Mouse (Mus musculus) neutrophil, adult 65 days (primary cell): Measurements from ENCODE around the gene Trim30d. TPM values are rescaled to one million over a fixed set of nuclear protein-coding genes. Genes with fewer than 3 reads are reported as not detected.

ENCODE experiments used
- total RNA-seq: library from RNA; stranded (reverse); gene quantifications from 2 replicates; pipeline ENCODE4 v1.2.4, GENCODE M21; 2023

The Trim30d gene
- 9.4 and 10.7 TPM in 2 replicates for total RNA-seq

DNA sequence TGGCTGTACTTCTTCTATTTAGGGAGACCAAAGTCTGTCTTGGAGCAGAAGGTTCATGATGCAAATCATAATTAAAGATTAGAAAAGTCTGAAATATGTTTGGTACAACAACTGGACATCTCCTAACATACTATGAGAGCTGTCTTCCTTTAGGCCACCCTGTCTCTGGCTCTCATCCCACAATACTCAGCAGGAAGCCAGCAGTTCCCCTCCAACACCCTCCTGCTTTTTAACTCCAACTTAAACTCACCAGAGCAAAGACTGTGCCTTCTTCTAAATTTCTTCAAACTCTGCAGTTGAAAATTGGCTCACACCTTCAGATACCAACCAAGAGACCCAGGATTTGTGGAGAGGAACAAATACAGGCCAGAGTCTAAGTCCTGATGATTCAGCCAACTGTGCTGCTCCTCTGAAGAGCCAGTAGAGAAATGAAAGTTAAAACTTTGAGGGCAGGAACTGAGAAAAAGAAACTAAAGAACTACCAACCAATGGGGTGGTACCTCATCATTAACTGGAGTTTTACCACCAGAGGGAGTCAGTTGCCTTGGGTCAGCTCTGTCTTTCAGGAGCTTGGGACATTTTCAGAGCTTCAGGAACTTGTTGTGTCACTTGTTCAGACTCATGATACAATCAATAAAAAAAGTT, at the start of gene Trim30d:
Trim30d (minus strand) TSS at position 429 of the 645 bp plus-strand sequence.

GRCm38 (mm10) chr7:104549833-104550232, 42.2 kb upstream of the Trim30d start, which contains the start of gene Olfr651:
Olfr651 (plus strand) TSS chr7:104550133.

GRCm38 (mm10) chr7:104465065-104465744, 42.4 kb downstream of the Trim30d start, which contains the start of gene Trim30a:
Trim30a (minus strand) TSS chr7:104465193.

Other genes with a start within 250 kb of the Trim30d start
- gene Trim5, start 219.8 kb downstream of the Trim30d start, total RNA-seq: 13.6 and 14.6 TPM in 2 replicates
- 69.1 and 76.5 TPM in 2 replicates for gene Trim12a, start 192.4 kb downstream of the Trim30d start, total RNA-seq
- 1.2 and 1.3 TPM in 2 replicates for gene Trim34b, start 178.4 kb downstream of the Trim30d start, total RNA-seq
- 25.2 and 27.9 TPM in 2 replicates for gene Trim12c, start 154.5 kb downstream of the Trim30d start, total RNA-seq
- gene Trim30b, start 138.0 kb downstream of the Trim30d start, total RNA-seq: 62.0 and 62.1 TPM in 2 replicates
- 0.39 TPM in 1 of 2 replicates, not detected in the other for gene Trim30c, start 107.0 kb downstream of the Trim30d start, total RNA-seq
- gene Trim30a, start 42.7 kb downstream of the Trim30d start, total RNA-seq: 35.5 and 45.3 TPM in 2 replicates
- gene Olfr651, start 42.3 kb upstream of the Trim30d start, total RNA-seq: not detected in 2 replicates
- gene Olfr652, start 53.1 kb upstream of the Trim30d start, total RNA-seq: not detected in 2 replicates
- gene Olfr653, start 69.5 kb upstream of the Trim30d start, total RNA-seq: not detected in 2 replicates
- not detected in 2 replicates for gene Olfr654, start 79.2 kb upstream of the Trim30d start, total RNA-seq
- 0.73 TPM in 1 of 2 replicates, not detected in the other for gene Olfr655, start 93.9 kb upstream of the Trim30d start, total RNA-seq
- gene Olfr656, start 106.1 kb upstream of the Trim30d start, total RNA-seq: not detected in 2 replicates
- gene Olfr657, start 116.9 kb upstream of the Trim30d start, total RNA-seq: not detected in 2 replicates
- gene Olfr658, start 139.5 kb upstream of the Trim30d start, total RNA-seq: not detected in 2 replicates
- not detected in 2 replicates for gene Olfr659, start 158.9 kb upstream of the Trim30d start, total RNA-seq
- not detected in 2 replicates for gene Olfr661, start 178.7 kb upstream of the Trim30d start, total RNA-seq